Mouse (Mus musculus) MEL (cell line): ENCODE results near the gene Tmem82. TPM values are rescaled to one million over a fixed set of nuclear protein-coding genes. Genes with fewer than 3 reads are reported as not detected.

Experiments
- DNase-seq: peaks from one replicate; pipeline ENCODE4 v3.0.0; 2011; ENCODE audit warnings: low read depth, low spot score
- H3K27ac ChIP-seq: 2 replicates; pipeline ENCODE4 v1.5.1; 2012; ENCODE audit warnings: low read depth, mild to moderate bottlenecking, control low read depth, low read length, moderate library complexity; ENCODE audit not compliant: control insufficient read depth
- H3K27me3 ChIP-seq, 2 experiments: fragments of 150-350 bp in 1 of 2; sonication (generic) in 1 of 2; 2 replicates each; pipeline ENCODE4 v1.6.1; 2012; ENCODE audit warnings: low read length in 2 of 2, mild to moderate bottlenecking in 2 of 2, improper control_type of control experiment in 1 of 2, moderate library complexity in 1 of 2; ENCODE audit not compliant: insufficient read depth in 2 of 2, control insufficient read depth in 1 of 2
- H3K36me3 ChIP-seq, 2 experiments: 2 replicates each; pipeline ENCODE4 v1.6.1; 2012 to 2014; ENCODE audit warnings: low read length in 2 of 2, improper control_type of control experiment in 1 of 2, inconsistent platforms in 1 of 2, mild to moderate bottlenecking in 1 of 2; ENCODE audit not compliant: insufficient read depth in 2 of 2, control insufficient read depth in 1 of 2
- H3K4me1 ChIP-seq, 2 experiments: fragments of 150-350 bp in 1 of 2; sonication (generic) in 1 of 2; 2 replicates each; pipeline ENCODE4 v1.6.1; 2012; ENCODE audit warnings: low read length in 2 of 2, improper control_type of control experiment in 1 of 2, mild to moderate bottlenecking in 1 of 2; ENCODE audit not compliant: insufficient read depth in 2 of 2, control insufficient read depth in 1 of 2
- H3K4me3 ChIP-seq, 2 experiments: fragments of 150-350 bp in 1 of 2; sonication (generic) in 1 of 2; 2 replicates each; pipeline ENCODE4 v1.5.1; 2012; ENCODE audit warnings: low read depth in 2 of 2, low read length in 2 of 2, mild to moderate bottlenecking in 2 of 2, moderate library complexity in 2 of 2, control low read depth in 1 of 2, improper control_type of control experiment in 1 of 2; ENCODE audit not compliant: control insufficient read depth in 1 of 2, insufficient read depth in 1 of 2
- H3K79me2 ChIP-seq: 2 replicates; pipeline ENCODE4 v1.6.1; 2012; ENCODE audit warnings: mild to moderate bottlenecking, low read length, moderate library complexity; ENCODE audit not compliant: control insufficient read depth, poor library complexity, insufficient read depth
- H3K9ac ChIP-seq: 2 replicates; pipeline ENCODE4 v1.6.1; 2012; ENCODE audit warnings: low read depth, mild to moderate bottlenecking, control low read depth, low read length, moderate library complexity; ENCODE audit not compliant: control insufficient read depth, poor library complexity, severe bottlenecking
- H3K9me3 ChIP-seq: fragments of 150-350 bp; sonication (generic); replicated peaks from 2 replicates; pipeline ENCODE4 v1.6.1; 2012; ENCODE audit warnings: mild to moderate bottlenecking, low read length, improper control_type of control experiment, moderate library complexity; ENCODE audit not compliant: insufficient read depth
- BHLHE40 ChIP-seq: IDR thresholded peaks from 2 replicates; pipeline ENCODE4 v1.6.1; 2012; ENCODE audit warnings: low read depth, mild to moderate bottlenecking, inconsistent platforms, low read length, improper control_type of control experiment, borderline replicate concordance
- CHD1 ChIP-seq: IDR thresholded peaks from 2 replicates; pipeline ENCODE4 v1.6.1; 2012; ENCODE audit warnings: low read depth, mild to moderate bottlenecking, inconsistent platforms, low read length, improper control_type of control experiment
- CHD2 ChIP-seq: IDR thresholded peaks from 2 replicates; pipeline ENCODE4 v1.6.1; 2011; ENCODE audit warnings: low read length, improper control_type of control experiment
- E2F4 ChIP-seq: IDR thresholded peaks from 2 replicates; pipeline ENCODE4 v1.6.1; 2011; ENCODE audit warnings: low read depth, low read length, improper control_type of control experiment, borderline replicate concordance
- ELF1 ChIP-seq: IDR thresholded peaks from 2 replicates; pipeline ENCODE4 v1.6.1; 2014; ENCODE audit warnings: low read depth, mild to moderate bottlenecking, inconsistent platforms, low read length, improper control_type of control experiment, moderate library complexity
- EP300 ChIP-seq, 2 experiments: IDR thresholded peaks; 2 replicates each; pipeline ENCODE4 v1.6.1; 2011; ENCODE audit warnings: improper control_type of control experiment in 2 of 2, low read length in 2 of 2, low read depth in 1 of 2, mild to moderate bottlenecking in 1 of 2
- ETS1 ChIP-seq: IDR thresholded peaks from 2 replicates; pipeline ENCODE4 v1.6.1; 2012; ENCODE audit warnings: low read depth, mild to moderate bottlenecking, inconsistent platforms, low read length, improper control_type of control experiment, moderate library complexity
- GABPA ChIP-seq: IDR thresholded peaks from 2 replicates; pipeline ENCODE4 v1.6.1; 2012; ENCODE audit warnings: low read depth, mild to moderate bottlenecking, inconsistent platforms, low read length, improper control_type of control experiment, moderate library complexity
- GATA1 ChIP-seq: IDR thresholded peaks from 2 replicates; pipeline ENCODE4 v1.6.1; 2011; ENCODE audit warnings: low read depth, low read length, improper control_type of control experiment
- HCFC1 ChIP-seq: IDR thresholded peaks from 2 replicates; pipeline ENCODE4 v1.6.1; 2012; ENCODE audit warnings: low read depth, mild to moderate bottlenecking, inconsistent platforms, low read length, improper control_type of control experiment, moderate library complexity
- KAT2A ChIP-seq: conservative IDR thresholded peaks from 2 replicates; pipeline ENCODE4 v1.6.1; 2012; ENCODE audit warnings: low read depth, low read length, improper control_type of control experiment, inconsistent platforms
- MAFK ChIP-seq: IDR thresholded peaks from 2 replicates; pipeline ENCODE4 v1.6.1; 2011; ENCODE audit warnings: low read depth, mild to moderate bottlenecking, low read length, improper control_type of control experiment, borderline replicate concordance
- MAX ChIP-seq: IDR thresholded peaks from 2 replicates; pipeline ENCODE4 v1.6.1; 2011; ENCODE audit warnings: low read length, improper control_type of control experiment
- MAZ ChIP-seq: IDR thresholded peaks from 2 replicates; pipeline ENCODE4 v1.6.1; 2012; ENCODE audit warnings: low read depth, mild to moderate bottlenecking, inconsistent platforms, low read length, improper control_type of control experiment
- MXI1 ChIP-seq: IDR thresholded peaks from 2 replicates; pipeline ENCODE4 v1.6.1; 2011; ENCODE audit warnings: mild to moderate bottlenecking, low read depth, low read length, improper control_type of control experiment
- MYB ChIP-seq: IDR thresholded peaks from 2 replicates; pipeline ENCODE4 v1.6.1; 2011; ENCODE audit warnings: mild to moderate bottlenecking, low read depth, low read length, improper control_type of control experiment
- MYC ChIP-seq: IDR thresholded peaks from 2 replicates; pipeline ENCODE4 v1.6.1; 2011; ENCODE audit warnings: low read depth, mild to moderate bottlenecking, low read length, improper control_type of control experiment, moderate library complexity
- NRF1 ChIP-seq: IDR thresholded peaks from 2 replicates; pipeline ENCODE4 v1.6.1; 2014; ENCODE audit warnings: low read depth, mild to moderate bottlenecking, inconsistent platforms, low read length, improper control_type of control experiment, moderate library complexity; ENCODE audit not compliant: poor library complexity, insufficient read depth, severe bottlenecking
- POLR2AphosphoS2 ChIP-seq: IDR thresholded peaks from 2 replicates; pipeline ENCODE4 v1.6.1; 2011; ENCODE audit warnings: low read length, improper control_type of control experiment
- POLR2AphosphoS5 ChIP-seq: IDR thresholded peaks from 2 replicates; pipeline ENCODE4 v1.6.1; 2012; ENCODE audit warnings: low read depth, borderline replicate concordance, mild to moderate bottlenecking, inconsistent platforms, low read length, moderate library complexity, mixed read lengths
- SIN3A ChIP-seq: IDR thresholded peaks from 2 replicates; pipeline ENCODE4 v1.6.1; 2012; ENCODE audit warnings: low read length, improper control_type of control experiment, inconsistent platforms
- SMC3 ChIP-seq: IDR thresholded peaks from 2 replicates; pipeline ENCODE4 v1.6.1; 2011; ENCODE audit warnings: low read depth, low read length, improper control_type of control experiment
- TBP ChIP-seq: IDR thresholded peaks from 2 replicates; pipeline ENCODE4 v1.8.0; 2011; ENCODE audit warnings: low read depth, low read length, improper control_type of control experiment
- TCF12 ChIP-seq: IDR thresholded peaks from 2 replicates; pipeline ENCODE4 v1.6.1; 2014; ENCODE audit warnings: low read depth, mild to moderate bottlenecking, inconsistent platforms, low read length, improper control_type of control experiment, moderate library complexity
- UBTF ChIP-seq: IDR thresholded peaks from 2 replicates; pipeline ENCODE4 v1.6.1; 2012; ENCODE audit warnings: low read depth, mild to moderate bottlenecking, inconsistent platforms, low read length, improper control_type of control experiment, moderate library complexity, borderline replicate concordance; ENCODE audit not compliant: insufficient read depth
- USF1 ChIP-seq: IDR thresholded peaks from 2 replicates; pipeline ENCODE4 v1.6.1; 2014; ENCODE audit warnings: low read depth, mild to moderate bottlenecking, inconsistent platforms, low read length, improper control_type of control experiment, moderate library complexity
- polyA plus RNA-seq, 2 experiments: library from polyadenylated mRNA; stranded (reverse) in 1 of 2; unstranded in 1 of 2; fragments of >175 nt in 1 of 2; fragments of >200 nt in 1 of 2; gene quantifications; 2 replicates each; pipeline versions ENCODE4 v1.2.1 to v1.2.4; 2012; ENCODE audit warnings: low replicate concordance in 2 of 2, low read depth in 1 of 2; ENCODE audit not compliant: insufficient read length in 2 of 2, insufficient read depth in 1 of 2, missing spikeins in 1 of 2
- total RNA-seq: library from RNA; depleted of rRNA; stranded (reverse); fragments of 300-350 nt; gene quantifications from 2 replicates; pipeline ENCODE4 v1.2.3, GENCODE M21; 2012

Tmem82 gene
- total and polyA plus RNA-seq, 3 experiments: 0.21 TPM; not detected in 2

DNA sequence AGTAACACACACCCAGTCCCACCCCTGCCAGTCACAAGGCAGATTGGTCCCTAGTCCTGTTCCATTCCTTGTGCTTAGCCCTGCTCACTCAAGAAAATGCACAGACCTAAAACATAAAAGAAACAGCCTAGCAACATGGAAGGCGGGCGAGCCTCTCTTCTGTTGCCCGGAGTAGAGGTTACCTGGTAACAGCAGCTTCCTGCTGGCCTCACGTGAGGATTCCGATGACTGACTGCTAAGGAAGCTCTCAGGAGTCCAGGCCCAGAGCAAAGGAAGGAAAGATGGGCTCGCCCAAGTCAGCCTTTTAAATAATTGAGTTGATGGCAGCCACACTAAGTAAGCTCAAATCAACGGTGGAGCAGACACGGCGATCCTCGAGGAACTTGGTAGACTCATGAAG is 33.5 kb upstream of the Tmem82 start:
- DNase-seq: no peak
- Histone ChIP-seq H3K9me3 (no peaks in the 10 kb centered on the region), H3K9ac (no peak overlapping the region), H3K4me1 (peaks cover 0 to 5% of the 10 kb centered on the region in 2 experiments; a peak in 1 of 4 replicates), H3K27me3 (no peaks in the 10 kb centered on the region), H3K36me3 (no peaks in the 10 kb centered on the region; a peak in 2 of 4 replicates), H3K4me3 (no peak overlapping the region), H3K27ac (no peak overlapping the region), H3K79me2 (no peaks in the 10 kb centered on the region)
- no peak for TF ChIP-seq MAFK
- TF ChIP-seq BHLHE40: no peak

DNA sequence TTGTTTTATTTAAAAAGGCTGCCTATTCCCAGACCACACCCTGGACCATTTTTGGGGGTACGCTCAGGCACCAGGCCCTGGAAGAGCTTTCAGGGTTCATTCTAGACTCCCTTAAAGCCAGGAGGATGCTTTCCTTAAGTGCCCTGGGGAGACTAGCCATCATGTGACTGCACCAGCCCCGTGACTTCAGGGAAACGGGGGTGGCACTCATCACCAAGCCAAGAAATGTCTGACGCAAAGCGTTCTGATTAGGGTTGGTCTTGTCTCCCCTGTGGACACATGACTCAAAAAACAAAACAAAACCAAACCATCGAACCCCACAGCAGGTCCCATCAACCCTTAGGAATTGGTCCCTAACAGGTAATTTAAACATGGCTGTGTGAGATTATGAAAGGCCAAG is 32.9 kb upstream of the Tmem82 start:
- Histone ChIP-seq H3K4me1 (peaks cover 0 to under 1% of the 10 kb centered on the region in 2 experiments; a peak in 1 of 4 replicates), H3K79me2 (no peaks in the 10 kb centered on the region), H3K36me3 (no peaks in the 10 kb centered on the region; a peak in 2 of 4 replicates), H3K4me3 (no peak overlapping the region), H3K9ac (no peak overlapping the region), H3K27me3 (no peaks in the 10 kb centered on the region), H3K27ac (no peak overlapping the region), H3K9me3 (no peaks in the 10 kb centered on the region)
- DNase-seq: no peak
- TF ChIP-seq NRF1 (no peak), CHD1 (no peak), GABPA (no peak), TCF12 (no peak), ETS1 (no peak), MXI1 (no peak), EP300 (IDR thresholded peaks at IDR 0.05; ENCODE audit: low read depth in 1 of 2, low read length in 2 of 2) (no peak), MAZ (no peak), SIN3A (no peak), MYC (no peak), BHLHE40 (no peak), POLR2AphosphoS5 (no peak), KAT2A (no peak), USF1 (no peak), MAX (no peak)

DNA sequence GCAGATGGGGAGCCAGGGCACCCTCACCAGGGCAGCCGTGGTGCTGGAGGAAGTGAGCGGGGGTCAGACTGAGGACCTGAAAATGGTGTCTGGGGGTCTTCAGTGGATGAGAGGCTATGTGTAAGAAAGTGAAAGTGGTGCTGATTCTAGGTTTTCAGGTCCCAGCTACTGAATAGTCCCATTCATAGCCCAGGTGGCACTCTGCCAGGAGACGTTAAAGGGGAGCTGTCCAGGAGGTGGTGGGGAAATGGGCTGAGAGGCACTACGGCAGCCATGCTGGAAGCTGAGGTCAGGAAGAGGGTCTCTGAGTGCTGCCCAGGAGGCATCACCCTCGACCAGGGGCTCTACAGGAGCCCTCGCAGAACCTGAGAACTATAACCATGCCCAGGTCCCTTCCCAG is 30.8 kb upstream of the Tmem82 start:
- Histone ChIP-seq H3K27ac (no peak overlapping the region), H3K36me3 (no peaks in the 10 kb centered on the region; a peak in 1 of 4 replicates), H3K79me2 (no peaks in the 10 kb centered on the region)

More for the DNA sequence above, 30.8 kb upstream of the Tmem82 start:
- Histone ChIP-seq H3K27me3 (no peaks in the 10 kb centered on the region), H3K9me3 (no peaks in the 10 kb centered on the region), H3K9ac (no peak overlapping the region), H3K4me1 (no peaks in the 10 kb centered on the region), H3K4me3 (no peak overlapping the region)
- DNase-seq: no peak
- no peak for TF ChIP-seq CHD1
- TF ChIP-seq TBP: no peak
- TF ChIP-seq E2F4: no peak
- no peak for TF ChIP-seq SMC3
- TF ChIP-seq GATA1: no peak
- TF ChIP-seq KAT2A: no peak
- no peak for TF ChIP-seq ELF1
- TF ChIP-seq CHD2: no peak
- TF ChIP-seq NRF1: no peak
- no peak for TF ChIP-seq POLR2AphosphoS2
- no peak for TF ChIP-seq UBTF
- TF ChIP-seq MYB: no peak
- TF ChIP-seq HCFC1: no peak
